Mouse (Mus musculus) forebrain, embryonic 16.5 days (tissue): ENCODE measurements around the gene Ak5. TPM values are rescaled to one million over a fixed set of nuclear protein-coding genes. Genes with fewer than 3 reads are reported as not detected.

Source experiments
- ATAC-seq: fragments of 200-750 bp; cut with Nextera tagmentation; 2 replicates; pipeline ENCODE4 v1.8.0; 2017; ENCODE audit warnings: mild to moderate bottlenecking, moderate library complexity
- H3K27ac ChIP-seq: fragments of 300-500 bp; sonication (generic); 2 replicates; pipeline ENCODE4 v1.5.1; 2014; ENCODE audit warnings: low read length, control low read depth
- H3K27me3 ChIP-seq: fragments of 300-500 bp; sonication (generic); replicated peaks from 2 replicates; pipeline ENCODE4 v1.6.1; 2014; ENCODE audit warnings: low read length; ENCODE audit not compliant: control insufficient read depth, insufficient read depth
- H3K36me3 ChIP-seq: fragments of 300-500 bp; sonication (generic); 2 replicates; pipeline ENCODE4 v1.6.1; 2014; ENCODE audit not compliant: control insufficient read depth, insufficient read depth
- H3K4me1 ChIP-seq: fragments of 300-500 bp; sonication (generic); replicated peaks from 2 replicates; pipeline ENCODE4 v1.6.1; 2014; ENCODE audit warnings: low read length; ENCODE audit not compliant: control insufficient read depth, insufficient read depth
- H3K4me2 ChIP-seq: fragments of 300-500 bp; sonication (generic); 2 replicates; pipeline ENCODE4 v1.6.1; 2014; ENCODE audit warnings: mild to moderate bottlenecking, low read length, control low read depth
- H3K4me3 ChIP-seq: fragments of 300-500 bp; sonication (generic); replicated peaks from 2 replicates; pipeline ENCODE4 v1.5.1; 2014; ENCODE audit warnings: mild to moderate bottlenecking, low read length, control low read depth
- H3K9ac ChIP-seq: fragments of 300-500 bp; sonication (generic); replicated peaks from 2 replicates; pipeline ENCODE4 v1.6.1; 2014; ENCODE audit warnings: low read depth, low read length, control low read depth
- H3K9me3 ChIP-seq: fragments of 300-500 bp; sonication (generic); 2 replicates; pipeline ENCODE4 v1.6.1; 2016; ENCODE audit warnings: low read length; ENCODE audit not compliant: control insufficient read depth
- WGBS: fragments of 180-500 bp; shearing (Covaris S2); extraction: QIAGEN DNeasy Blood & Tissue Kit; methylation state at CpG from one replicate; pipeline ENCODE4 v1.1.7; 2014; 5-methylcytosine and 5-hydroxymethylcytosine counted together
- polyA plus RNA-seq: library from polyadenylated mRNA; unstranded; fragments of >200 nt; fragmentation: Nextera tagmentation; extraction: Ambion mirVana; gene quantifications from 2 replicates; pipeline ENCODE4 v1.2.1, GENCODE M21; 2015

Ak5 gene
- polyA plus RNA-seq, 1 experiment from 2014 or later, result 10.9 TPM

GRCm38 (mm10) chr3:152484206-152484605 lies 184.0 kb downstream of the Ak5 start:
- H3K27ac ChIP-seq, result no peak overlapping the region
- H3K27me3 ChIP-seq, result no peaks in the 10 kb centered on the region
- ATAC-seq, result peak; percentile 60
- no peaks in the 10 kb centered on the region for H3K9me3 ChIP-seq
- no peak overlapping the region for H3K9ac ChIP-seq
- H3K4me2 ChIP-seq, result no peak overlapping the region
- H3K4me3 ChIP-seq, result no peak overlapping the region
- WGBS, result 26% methylated on average over 6 of the region's 6 CpGs
- no peaks in the 10 kb centered on the region for H3K36me3 ChIP-seq
- 0 out of 2 replicates have a peak, but pooled peaks cover 8% of the 10 kb centered on the region for H3K4me1 ChIP-seq

DNA sequence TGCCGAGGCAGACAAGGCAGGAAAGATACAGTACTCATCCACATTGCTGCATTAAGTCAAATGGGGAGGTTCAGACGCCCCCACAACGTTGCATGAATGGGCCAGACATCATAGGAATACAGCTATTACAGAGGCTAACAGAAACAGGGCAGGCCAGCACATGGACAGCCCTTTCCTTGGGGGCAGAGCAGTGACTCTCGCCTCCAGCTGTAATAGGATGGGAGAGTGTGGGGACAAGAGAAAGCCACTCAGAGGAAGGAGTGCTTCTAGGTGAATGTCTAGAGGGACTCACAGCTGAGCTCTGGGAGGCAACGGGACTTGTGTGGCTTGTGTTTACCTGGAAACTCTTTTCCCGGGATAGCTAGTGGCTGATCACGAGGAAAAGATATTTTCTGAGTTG lies 184.4 kb downstream of the Ak5 start:
- H3K9ac ChIP-seq, result no peak overlapping the region
- H3K36me3 ChIP-seq, result no peaks in the 10 kb centered on the region
- H3K27ac ChIP-seq, result peak overlapping the region; percentile 47; the same call in 1 of the 2 replicates
- no peak for ATAC-seq
- H3K4me3 ChIP-seq, result no peak overlapping the region
- no peaks in the 10 kb centered on the region for H3K9me3 ChIP-seq
- H3K27me3 ChIP-seq, result no peaks in the 10 kb centered on the region
- H3K4me1 ChIP-seq, result peaks cover 8% of the 10 kb centered on the region; the same call in 1 of the 2 replicates
- WGBS, result 37% methylated on average over 7 of the region's 7 CpGs
- H3K4me2 ChIP-seq, result no peak overlapping the region

- ATAC-seq, result no peak
- Histone ChIP-seq H3K27me3 (no peaks in the 10 kb centered on the region), H3K27ac (no peak overlapping the region), H3K9me3 (no peaks in the 10 kb centered on the region), H3K36me3 (no peaks in the 10 kb centered on the region), H3K4me2 (no peak overlapping the region), H3K4me1 (peaks cover 17% of the 10 kb centered on the region), H3K9ac (no peak overlapping the region), H3K4me3 (no peak overlapping the region)
- 84% methylated on average over 8 of the region's 8 CpGs for WGBS
Observed at GRCm38 (mm10) chr3:152482182-152482581, 186.0 kb downstream of the Ak5 start.

- no peak overlapping the region for H3K27ac ChIP-seq
- H3K4me1 ChIP-seq, result peaks cover 17% of the 10 kb centered on the region
- no peaks in the 10 kb centered on the region for H3K9me3 ChIP-seq
- no peaks in the 10 kb centered on the region for H3K27me3 ChIP-seq
- no peaks in the 10 kb centered on the region for H3K36me3 ChIP-seq
- no peak overlapping the region for H3K4me3 ChIP-seq
- no peak for ATAC-seq
- 94% methylated on average over 6 of the region's 6 CpGs for WGBS
- no peak overlapping the region for H3K9ac ChIP-seq
- H3K4me2 ChIP-seq, result no peak overlapping the region
Observed at GRCm38 (mm10) chr3:152480336-152480735, 187.8 kb downstream of the Ak5 start.

- 3% methylated on average over 13 of the region's 16 CpGs for WGBS
- Histone ChIP-seq H3K4me3 (peak overlapping the region; percentile 34), H3K9ac (no peak overlapping the region), H3K27ac (no peak overlapping the region), H3K9me3 (no peaks in the 10 kb centered on the region), H3K4me1 (peaks cover 11% of the 10 kb centered on the region), H3K27me3 (no peaks in the 10 kb centered on the region), H3K4me2 (peak overlapping the region; percentile 52), H3K36me3 (no peaks in the 10 kb centered on the region)
- ATAC-seq, result peak; percentile 57
Observed at GRCm38 (mm10) chr3:152478599-152479435, 189.3 kb downstream of the Ak5 start.

DNA sequence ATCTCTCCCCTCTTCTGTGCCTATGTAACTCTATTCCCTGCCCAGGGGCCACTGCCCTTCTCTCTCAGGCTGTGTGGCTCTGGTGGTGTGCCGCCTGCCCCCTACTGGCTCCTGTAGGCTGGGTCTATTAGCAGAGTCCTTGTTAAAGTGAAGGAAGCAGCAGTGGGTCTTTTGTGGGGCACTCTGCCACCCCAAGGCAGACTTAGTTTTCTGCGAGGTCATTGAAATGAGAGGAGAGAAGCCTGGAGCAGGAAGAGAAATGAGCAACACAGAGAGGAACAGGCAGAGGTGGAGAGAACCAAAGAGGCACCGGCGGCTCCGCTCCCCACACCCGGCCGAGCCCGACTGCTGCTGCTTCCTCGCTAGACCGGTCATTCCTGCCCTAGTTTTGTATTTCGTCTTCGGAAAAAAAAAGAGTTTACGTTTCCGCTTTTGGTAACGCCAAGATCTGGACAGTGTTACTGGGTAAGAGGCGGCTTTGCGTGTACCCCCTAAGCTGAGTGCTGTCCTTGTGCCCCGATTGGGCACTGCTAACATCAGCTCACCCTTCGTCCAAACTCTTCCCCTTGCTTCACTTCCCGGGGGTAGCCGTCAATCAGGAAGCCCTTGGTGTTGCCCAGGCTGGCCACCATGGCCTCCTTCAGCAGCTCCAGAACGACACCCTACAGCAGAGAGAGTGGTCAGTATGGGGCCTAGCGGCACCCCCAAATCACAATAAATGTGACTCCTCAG lies 190.2 kb downstream of the Ak5 start:
- Histone ChIP-seq H3K4me2 (peak overlapping the region; percentile 52), H3K4me3 (peak overlapping the region; percentile 34), H3K27ac (no peak overlapping the region), H3K9ac (no peak overlapping the region; the same call in 1 of the 2 replicates), H3K9me3 (no peaks in the 10 kb centered on the region), H3K27me3 (no peaks in the 10 kb centered on the region), H3K36me3 (no peaks in the 10 kb centered on the region), H3K4me1 (peaks cover 10% of the 10 kb centered on the region)
- WGBS, result 7% methylated on average over 23 of the region's 23 CpGs
- peak; percentile 72 for ATAC-seq

DNA sequence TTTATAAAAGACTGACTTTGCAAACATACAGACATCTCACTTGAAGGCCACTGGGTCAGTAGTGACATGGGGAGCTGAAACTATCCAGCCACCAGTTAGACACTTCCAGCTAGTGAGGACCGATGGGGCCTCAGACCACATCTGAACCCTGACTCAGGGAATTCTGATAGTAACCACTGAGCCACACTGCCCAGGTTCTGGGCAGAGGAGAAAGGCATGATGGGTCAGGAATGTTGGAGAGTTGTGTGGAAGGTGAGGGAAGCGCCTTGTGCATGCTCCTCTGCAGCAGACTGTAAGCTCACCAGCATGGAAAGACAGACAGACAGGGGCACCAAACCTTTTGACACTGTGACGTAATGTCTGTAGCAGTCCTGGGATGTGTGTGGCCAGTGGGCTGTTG lies 192.3 kb downstream of the Ak5 start:
- Histone ChIP-seq H3K27me3 (no peaks in the 10 kb centered on the region), H3K36me3 (no peaks in the 10 kb centered on the region), H3K9me3 (no peaks in the 10 kb centered on the region), H3K27ac (no peak overlapping the region), H3K9ac (no peak overlapping the region), H3K4me2 (no peak overlapping the region), H3K4me1 (peaks cover 10% of the 10 kb centered on the region), H3K4me3 (no peak overlapping the region)
- ATAC-seq, result no peak
- WGBS, result 85% methylated on average over 3 of the region's 3 CpGs

DNA sequence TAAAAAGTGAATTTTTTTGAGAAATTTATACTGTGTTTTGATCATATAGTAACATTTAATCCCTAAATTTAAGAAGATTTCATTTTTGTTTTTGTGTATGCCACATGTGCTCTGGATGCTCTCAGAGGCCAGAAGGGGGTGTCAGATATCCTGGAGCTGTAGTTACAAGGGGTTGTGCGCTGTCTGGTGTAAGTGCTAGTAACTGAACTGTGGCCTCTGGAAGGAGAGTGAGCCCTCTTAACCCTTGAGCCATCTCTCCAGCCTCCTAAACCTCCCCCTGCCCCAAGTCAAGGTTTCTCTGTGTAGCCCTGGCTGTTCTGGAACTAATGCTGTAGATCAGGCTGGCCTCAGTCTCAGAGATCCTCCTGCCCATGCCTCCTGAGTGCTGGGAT lies 192.9 kb downstream of the Ak5 start:
- H3K27me3 ChIP-seq, result no peaks in the 10 kb centered on the region
- WGBS, result 82% methylated on average over 1 of the region's 1 CpGs
- no peak for ATAC-seq
- no peaks in the 10 kb centered on the region for H3K9me3 ChIP-seq
- H3K4me2 ChIP-seq, result no peak overlapping the region
- H3K9ac ChIP-seq, result no peak overlapping the region
- H3K4me3 ChIP-seq, result no peak overlapping the region
- H3K27ac ChIP-seq, result no peak overlapping the region
- peaks cover 10% of the 10 kb centered on the region for H3K4me1 ChIP-seq
- no peaks in the 10 kb centered on the region for H3K36me3 ChIP-seq

GRCm38 (mm10) chr3:152474582-152475277 lies 193.4 kb downstream of the Ak5 start:
- Histone ChIP-seq H3K4me3 (no peak overlapping the region), H3K4me1 (peaks cover 10% of the 10 kb centered on the region), H3K4me2 (no peak overlapping the region), H3K27me3 (no peaks in the 10 kb centered on the region), H3K27ac (no peak overlapping the region), H3K9ac (no peak overlapping the region), H3K9me3 (no peaks in the 10 kb centered on the region), H3K36me3 (no peaks in the 10 kb centered on the region)
- ATAC-seq, result no peak
- WGBS, result 61% methylated on average over 15 of the region's 15 CpGs
